Mouse (Mus musculus) forebrain, embryonic 11.5 days (tissue): Measurements from ENCODE around the gene Slc48a1. TPM values are rescaled to one million over a fixed set of nuclear protein-coding genes. Genes with fewer than 3 reads are reported as not detected.

Source experiments
- ATAC-seq: fragments of 200-750 bp; cut with Nextera tagmentation; replicated peaks from 2 replicates; pipeline ENCODE4 v1.8.0; 2017; ENCODE audit warnings: moderate TSS enrichment; ENCODE audit not compliant: low FRiP score
- DNase-seq: peaks from one replicate; pipeline ENCODE4 v3.0.0-alpha.2; 2017; ENCODE audit warnings: low spot score
- H3K27ac ChIP-seq: fragments of 300-500 bp; sonication (generic); 2 replicates; pipeline ENCODE4 v1.5.1; 2014; ENCODE audit warnings: low read depth, low read length
- H3K27me3 ChIP-seq: fragments of 300-500 bp; sonication (generic); 2 replicates; pipeline ENCODE4 v1.6.1; 2014; ENCODE audit warnings: mild to moderate bottlenecking, low read length, mixed read lengths; ENCODE audit not compliant: control insufficient read depth, insufficient read depth
- H3K36me3 ChIP-seq: fragments of 300-500 bp; sonication (generic); 2 replicates; pipeline ENCODE4 v1.6.1; 2014; ENCODE audit warnings: mild to moderate bottlenecking, low read length, moderate library complexity, mixed read lengths; ENCODE audit not compliant: control insufficient read depth, insufficient read depth
- H3K4me1 ChIP-seq: fragments of 300-500 bp; sonication (generic); replicated peaks from 2 replicates; pipeline ENCODE4 v1.6.1; 2014; ENCODE audit warnings: low read length, mixed read lengths; ENCODE audit not compliant: control insufficient read depth, insufficient read depth
- H3K4me2 ChIP-seq: fragments of 300-500 bp; sonication (generic); 2 replicates; pipeline ENCODE4 v1.6.1; 2014; ENCODE audit warnings: low read depth, mild to moderate bottlenecking, low read length, moderate library complexity, mixed read lengths; ENCODE audit not compliant: severe bottlenecking
- H3K4me3 ChIP-seq: fragments of 300-500 bp; sonication (generic); 2 replicates; pipeline ENCODE4 v1.5.1; 2014; ENCODE audit warnings: low read depth, low read length
- H3K9ac ChIP-seq: fragments of 300-500 bp; sonication (generic); 2 replicates; pipeline ENCODE4 v1.6.1; 2014; ENCODE audit warnings: low read length
- H3K9me3 ChIP-seq: fragments of 300-500 bp; sonication (generic); 2 replicates; pipeline ENCODE4 v1.6.1; 2016; ENCODE audit warnings: low read length, mixed read lengths; ENCODE audit not compliant: control insufficient read depth
- WGBS: fragments of 180-500 bp; shearing (Covaris S2); extraction: QIAGEN DNeasy Blood & Tissue Kit; methylation state at CpG from one replicate; pipeline ENCODE4 v1.1.7; 2014; 5-methylcytosine and 5-hydroxymethylcytosine counted together
- polyA plus RNA-seq: library from polyadenylated mRNA; unstranded; fragments of >200 nt; fragmentation: Nextera tagmentation; extraction: Ambion mirVana; gene quantifications from 2 replicates; pipeline ENCODE4 v1.2.1, GENCODE M21; 2014

The Slc48a1 gene
- polyA plus RNA-seq, 1 experiment from 2014 or later: 32.1 TPM

- peaks cover 3% of the 10 kb centered on the region; the same call in 1 of the 2 replicates for H3K4me1 ChIP-seq
Observed at GRCm38 (mm10) chr15:97760952-97761351, 17.4 kb upstream of the Slc48a1 start.

GRCm38 (mm10) chr15:97761438-97761837 lies 16.9 kb upstream of the Slc48a1 start:
- Histone ChIP-seq H3K4me3 (no peak overlapping the region), H3K9ac (no peak overlapping the region), H3K4me1 (peaks cover 8% of the 10 kb centered on the region), H3K4me2 (no peak overlapping the region), H3K27ac (no peak overlapping the region), H3K27me3 (peaks cover 3% of the 10 kb centered on the region), H3K36me3 (no peaks in the 10 kb centered on the region), H3K9me3 (no peaks in the 10 kb centered on the region)
- ATAC-seq (no peak), DNase-seq (no peak)
- WGBS: 30% methylated on average over 13 of the region's 13 CpGs

More at GRCm38 (mm10) chr15:97760952-97761351, 17.4 kb upstream of the Slc48a1 start:
- H3K9me3 ChIP-seq: no peaks in the 10 kb centered on the region
- no peaks in the 10 kb centered on the region for H3K36me3 ChIP-seq
- ATAC-seq (no peak), DNase-seq (no peak)
- peaks cover 3% of the 10 kb centered on the region for H3K27me3 ChIP-seq
- H3K4me3 ChIP-seq: no peak overlapping the region
- H3K9ac ChIP-seq: no peak overlapping the region
- no peak overlapping the region for H3K27ac ChIP-seq
- WGBS: 72% methylated on average over 5 of the region's 5 CpGs
- H3K4me2 ChIP-seq: no peak overlapping the region

GRCm38 (mm10) chr15:97762733-97763132 lies 15.6 kb upstream of the Slc48a1 start:
- peaks cover 15% of the 10 kb centered on the region for H3K27me3 ChIP-seq
- H3K4me3 ChIP-seq: no peak overlapping the region
- H3K4me2 ChIP-seq: no peak overlapping the region
- no peak overlapping the region for H3K9ac ChIP-seq
- no peaks in the 10 kb centered on the region for H3K36me3 ChIP-seq
- peaks cover 19% of the 10 kb centered on the region for H3K4me1 ChIP-seq
- WGBS: 70% methylated on average over 9 of the region's 9 CpGs
- no peak for ATAC-seq
- no peak for DNase-seq
- H3K27ac ChIP-seq: no peak overlapping the region
- no peaks in the 10 kb centered on the region for H3K9me3 ChIP-seq

DNA sequence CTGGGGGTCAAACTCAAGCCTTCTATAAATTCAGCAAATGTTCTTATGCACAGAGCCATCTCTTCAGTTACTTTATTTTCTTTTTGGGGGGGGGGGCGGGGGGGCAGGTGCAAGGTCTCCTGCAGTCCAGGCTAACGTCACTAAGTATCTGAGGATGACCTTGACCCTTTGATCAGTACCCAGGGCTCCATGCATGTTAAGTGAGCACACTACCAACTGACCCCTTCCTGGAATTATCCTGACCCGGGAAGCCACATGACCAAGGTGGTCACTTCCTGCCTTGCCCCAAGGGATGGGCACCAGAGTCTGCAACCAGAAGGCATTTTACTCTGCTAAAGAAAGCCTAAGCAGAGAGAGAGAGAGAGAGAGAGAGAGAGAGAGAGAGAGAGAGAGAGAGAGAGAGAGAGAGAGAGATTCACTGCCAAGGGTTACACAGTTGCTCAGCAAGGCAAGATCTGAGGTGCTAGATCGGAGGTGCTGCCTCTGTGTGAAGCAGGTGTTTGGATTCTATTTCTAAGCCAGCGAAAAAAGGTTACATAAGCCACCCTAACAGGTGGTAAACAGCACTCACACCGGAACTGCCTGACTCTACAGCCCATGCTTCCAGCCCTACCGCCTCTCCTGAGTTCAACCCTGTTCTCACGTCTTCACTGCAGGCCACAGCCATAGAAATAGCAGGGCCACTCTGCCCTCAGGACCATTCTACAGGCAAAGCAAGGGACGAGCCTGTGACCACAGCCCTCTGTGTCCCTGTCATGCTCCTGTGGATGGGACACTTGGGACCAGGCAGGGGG lies 14.9 kb upstream of the Slc48a1 start:
- no peak for DNase-seq
- Histone ChIP-seq H3K27ac (no peak overlapping the region), H3K4me1 (peaks cover 19% of the 10 kb centered on the region), H3K9ac (no peak overlapping the region), H3K4me2 (no peak overlapping the region), H3K36me3 (no peaks in the 10 kb centered on the region), H3K27me3 (peaks cover 18% of the 10 kb centered on the region), H3K4me3 (no peak overlapping the region), H3K9me3 (no peaks in the 10 kb centered on the region)
- WGBS: 63% methylated on average over 9 of the region's 9 CpGs
- ATAC-seq: no peak

DNA sequence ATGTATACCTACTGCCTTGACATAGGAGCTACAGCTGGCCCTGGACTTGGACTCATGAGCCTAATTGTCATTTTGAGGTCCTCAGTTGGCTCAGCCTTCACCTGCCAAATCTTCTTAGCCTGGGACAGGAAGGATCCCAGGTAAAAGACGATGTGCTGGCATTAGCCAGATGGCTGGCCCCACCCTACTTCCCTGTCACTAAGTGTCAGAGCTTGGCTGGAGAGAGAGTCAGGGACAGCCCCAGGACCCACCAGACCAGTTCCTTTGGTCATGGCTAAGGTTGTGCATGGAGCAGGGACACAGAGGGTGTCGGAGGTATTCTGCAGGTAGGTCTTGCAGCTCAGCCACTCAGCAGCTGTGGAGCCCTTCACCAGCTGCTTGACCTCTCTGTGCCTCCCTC lies 13.8 kb upstream of the Slc48a1 start:
- 78% methylated on average over 2 of the region's 2 CpGs for WGBS
- peaks cover 19% of the 10 kb centered on the region for H3K4me1 ChIP-seq
- no peak overlapping the region for H3K4me2 ChIP-seq
- H3K27ac ChIP-seq: no peak overlapping the region
- H3K9ac ChIP-seq: no peak overlapping the region
- H3K27me3 ChIP-seq: peaks cover 21% of the 10 kb centered on the region
- DNase-seq (no peak), ATAC-seq (no peak)
- no peaks in the 10 kb centered on the region for H3K9me3 ChIP-seq
- no peak overlapping the region for H3K4me3 ChIP-seq
- H3K36me3 ChIP-seq: no peaks in the 10 kb centered on the region

DNA sequence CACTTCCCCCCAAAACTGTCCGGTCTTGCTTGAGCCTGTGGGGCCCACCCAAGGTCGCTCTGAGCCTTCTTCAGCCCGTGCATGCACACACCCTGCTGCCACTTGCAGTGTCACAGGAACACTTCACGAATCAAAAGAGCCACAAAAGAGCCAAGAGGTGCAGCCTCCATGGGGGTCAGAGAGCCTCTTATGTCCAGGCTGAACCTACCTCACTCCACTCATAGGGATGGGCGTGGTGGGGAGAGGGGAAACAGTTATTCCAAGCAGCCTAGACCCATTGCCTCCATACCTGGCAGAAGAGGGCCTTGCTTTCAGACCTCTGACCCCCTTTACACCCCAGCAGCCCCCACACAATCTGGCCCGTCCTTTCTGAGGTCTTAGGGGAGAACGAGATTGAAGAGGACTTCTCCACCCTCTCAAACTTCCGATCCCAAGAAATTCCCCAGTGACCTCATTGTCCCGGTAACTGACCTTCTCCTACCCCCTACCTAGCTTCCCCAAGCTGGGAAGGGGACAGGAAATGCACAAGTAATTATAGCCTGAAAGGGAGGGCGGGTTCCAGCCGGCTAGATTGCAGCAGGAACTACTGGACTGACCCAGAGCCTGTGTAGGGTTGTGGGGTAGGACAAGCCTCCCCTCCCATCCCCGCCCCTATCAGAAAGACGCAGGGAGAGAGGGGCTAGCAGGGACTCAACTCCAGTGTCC lies 13.1 kb upstream of the Slc48a1 start:
- no peak for ATAC-seq
- WGBS: 31% methylated on average over 13 of the region's 13 CpGs
- Histone ChIP-seq H3K27me3 (peaks cover 21% of the 10 kb centered on the region), H3K4me1 (peaks cover 19% of the 10 kb centered on the region), H3K4me3 (no peak overlapping the region), H3K36me3 (no peaks in the 10 kb centered on the region), H3K9ac (no peak overlapping the region), H3K4me2 (0 out of 2 replicates have a peak overlapping the region, but pooled peaks have one; percentile 5), H3K9me3 (no peaks in the 10 kb centered on the region), H3K27ac (no peak overlapping the region)
- DNase-seq: no peak

- Histone ChIP-seq H3K9ac (no peak overlapping the region; the same call in 1 of the 2 replicates), H3K4me2 (peak overlapping the region; percentile 93; the same call in 1 of the 2 replicates), H3K27ac (no peak overlapping the region), H3K27me3 (peaks cover 21% of the 10 kb centered on the region), H3K9me3 (no peaks in the 10 kb centered on the region), H3K4me3 (peak overlapping the region; percentile 39; the same call in 1 of the 2 replicates), H3K4me1 (peaks cover 19% of the 10 kb centered on the region), H3K36me3 (no peaks in the 10 kb centered on the region)
- WGBS: 10% methylated on average over 8 of the region's 8 CpGs
- ATAC-seq (no peak), DNase-seq (peak; percentile 57)
Observed at GRCm38 (mm10) chr15:97766194-97766593, 12.1 kb upstream of the Slc48a1 start.

DNA sequence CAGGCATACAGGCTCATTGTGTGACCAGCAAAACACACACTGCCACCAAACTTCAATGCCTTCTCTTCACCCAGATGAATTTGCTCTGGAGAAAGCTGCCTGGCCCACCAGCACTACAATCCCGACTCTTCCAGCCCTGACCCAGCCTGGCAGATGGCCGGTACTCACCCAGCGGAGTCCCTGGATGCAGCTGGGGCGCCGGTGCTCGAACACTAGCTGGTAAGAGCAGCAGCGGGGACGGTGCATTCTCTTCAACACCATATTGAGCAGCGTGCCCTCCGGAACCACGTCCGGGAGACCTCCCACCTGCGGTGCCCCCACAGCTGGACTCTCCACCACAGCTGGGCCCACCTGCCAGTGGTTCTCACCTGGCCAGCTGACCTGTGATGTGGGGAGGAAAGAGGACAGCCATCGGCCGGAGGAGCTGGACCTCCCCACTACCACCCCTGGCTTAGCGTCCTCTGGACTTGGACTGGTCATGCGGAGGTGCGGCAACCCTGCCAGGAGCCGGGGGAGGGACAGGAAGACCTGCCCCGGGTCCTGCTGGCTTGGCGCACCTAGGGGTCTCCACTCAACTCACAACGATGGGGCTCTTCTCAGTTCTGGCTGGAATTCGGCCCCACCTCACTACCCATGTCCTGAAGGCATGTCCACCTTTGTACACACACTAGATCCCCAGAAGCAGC lies 11.6 kb upstream of the Slc48a1 start:
- peak overlapping the region; percentile 60 for H3K9ac ChIP-seq
- no peaks in the 10 kb centered on the region for H3K9me3 ChIP-seq
- ATAC-seq: peak; percentile 22; the same call in 1 of the 2 replicates
- peak overlapping the region; percentile 93 for H3K4me2 ChIP-seq
- peaks cover 21% of the 10 kb centered on the region for H3K27me3 ChIP-seq
- H3K4me3 ChIP-seq: peak overlapping the region; percentile 39
- peaks cover 19% of the 10 kb centered on the region for H3K4me1 ChIP-seq
- no peak overlapping the region for H3K27ac ChIP-seq
- no peaks in the 10 kb centered on the region for H3K36me3 ChIP-seq
- peak; percentile 56 for DNase-seq
- 5% methylated on average over 23 of the region's 23 CpGs for WGBS
